Mouse (Mus musculus): ENCODE data around the gene Pih1d3. TPM values are rescaled to one million over a fixed set of nuclear protein-coding genes. Genes with fewer than 3 reads are reported as not detected.

Pih1d3 gene
- polyA plus RNA-seq, 1 experiment from 2014 or later = not detected

Other genes starting within 250 kb of the Pih1d3 start
- not detected in 2 replicates for gene AC153137.1, start 244.9 kb upstream of the Pih1d3 start, polyA plus RNA-seq (2014; fragmentation: Nextera tagmentation; extraction: Ambion mirVana)
- gene Lgsn, start 46.4 kb upstream of the Pih1d3 start, polyA plus RNA-seq (2014; fragmentation: Nextera tagmentation; extraction: Ambion mirVana) = not detected in 2 replicates
- not detected in 2 replicates for gene 4931428L18Rik, start 154 bp upstream of the Pih1d3 start, polyA plus RNA-seq (2014; fragmentation: Nextera tagmentation; extraction: Ambion mirVana)